Mouse (Mus musculus): ENCODE measurements around the gene Mast4. TPM values are rescaled to one million over a fixed set of nuclear protein-coding genes. Genes with fewer than 3 reads are reported as not detected.

Mast4 gene
- polyA plus RNA-seq, 1 experiment from 2014 or later = 10.5 TPM

DNA sequence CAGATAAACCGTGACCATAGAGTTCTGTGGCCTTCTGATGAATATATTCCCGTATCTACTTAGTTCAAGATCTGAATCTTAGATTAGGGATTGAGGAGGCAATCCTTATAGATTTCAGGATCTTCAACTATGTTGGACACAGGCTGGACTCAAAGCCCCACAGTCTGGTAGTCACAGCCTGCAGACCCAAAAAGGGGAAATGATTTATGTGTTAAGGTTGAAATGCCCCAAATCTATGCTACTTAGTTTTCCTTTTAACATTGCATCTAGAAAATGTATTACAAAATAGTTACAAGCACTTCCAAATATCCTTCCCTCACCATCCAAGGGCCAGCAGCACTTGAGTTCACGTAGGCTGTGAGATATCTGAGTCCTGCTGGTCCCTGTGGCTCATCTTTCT, 633.6 kb downstream of the Mast4 start:
- TF ChIP-seq CTCF (IDR thresholded peaks at IDR 0.05) = no peak
- ATAC-seq (no peak), DNase-seq (ENCODE audit: low read depth, low spot score) (no peak)
- in situ Hi-C loops (cut with MboI; ENCODE audit: low pct_unique_long_range_greater_than_20kb) = no loop called here
- ChIA-PET CTCF (interaction anchor here (1.6 kb wide), 1 partner anchor 9 kb away, joined by 4 read pairs; no protein-coding TSS in a partner anchor), POLR2A (no interaction called here)
- no peaks in the 10 kb centered on the region for H3K27me3 ChIP-seq

DNA sequence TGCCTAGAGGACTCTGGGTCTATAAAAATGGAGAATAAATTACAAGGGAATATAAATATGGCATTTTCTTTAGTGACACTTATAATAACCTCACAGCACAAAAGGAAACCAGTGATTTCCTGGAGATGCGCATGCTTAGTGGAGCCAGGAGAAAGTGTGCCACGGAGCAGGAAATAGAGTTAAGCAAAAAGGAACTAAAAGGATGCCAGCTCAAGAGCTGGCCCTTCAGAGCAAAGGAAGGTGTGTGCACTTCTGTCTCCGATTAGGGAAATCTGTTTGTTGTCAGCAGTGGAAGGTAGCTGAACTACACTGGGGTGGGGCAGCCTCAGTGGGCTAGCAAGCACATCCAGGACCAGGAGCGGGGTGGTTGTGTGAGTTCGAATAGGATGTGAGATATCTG, 634.1 kb downstream of the Mast4 start:
- no peaks in the 10 kb centered on the region for H3K27me3 ChIP-seq
- DNase-seq (ENCODE audit: low read depth, low spot score) (no peak), ATAC-seq (no peak)
- in situ Hi-C loops (cut with MboI; ENCODE audit: low pct_unique_long_range_greater_than_20kb) = no loop called here
- ChIA-PET CTCF (interaction anchor here (1.6 kb wide), 1 partner anchor 9 kb away, joined by 4 read pairs; no protein-coding TSS in a partner anchor), POLR2A (no interaction called here)
- TF ChIP-seq CTCF (IDR thresholded peaks at IDR 0.05) = no peak

GRCm38 (mm10) chr13:102698751-102699323, 635.5 kb downstream of the Mast4 start:
- ATAC-seq = peak; percentile 31
- CTCF ChIA-PET = no interaction called here
- no peak for TF ChIP-seq CTCF (IDR thresholded peaks at IDR 0.05)
- no peaks in the 10 kb centered on the region for H3K27me3 ChIP-seq
- POLR2A ChIA-PET = no interaction called here
- in situ Hi-C loops (cut with MboI; ENCODE audit: low pct_unique_long_range_greater_than_20kb) = no loop called here
- DNase-seq (ENCODE audit: low read depth, low spot score) = peak; percentile 24

DNA sequence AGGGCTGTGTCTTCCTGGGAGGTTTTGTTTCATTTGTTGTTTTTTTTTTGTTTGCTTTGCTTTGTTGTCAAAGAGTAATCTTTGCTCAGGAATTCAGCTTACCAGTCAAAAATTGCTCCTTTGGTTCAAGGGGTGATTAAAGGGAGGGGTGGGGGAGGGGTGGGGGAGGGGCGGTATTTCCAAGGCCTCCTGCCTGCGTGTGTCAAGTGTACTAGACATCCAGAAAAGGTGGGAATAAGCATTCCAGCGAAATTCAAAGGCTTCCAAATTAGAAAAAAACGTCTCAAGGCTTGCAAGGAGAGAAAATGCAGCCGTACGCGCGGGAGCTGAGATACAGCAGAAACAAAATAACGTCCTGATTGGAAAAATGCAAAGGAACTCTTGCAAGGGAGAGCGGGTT, 636.0 kb downstream of the Mast4 start:
- ChIA-PET POLR2A (no interaction called here), CTCF (no interaction called here)
- TF ChIP-seq CTCF (IDR thresholded peaks at IDR 0.05) = no peak
- ATAC-seq (no peak), DNase-seq (ENCODE audit: low read depth, low spot score) (no peak)
- H3K27me3 ChIP-seq = no peaks in the 10 kb centered on the region
- in situ Hi-C loops (cut with MboI; ENCODE audit: low pct_unique_long_range_greater_than_20kb) = no loop called here

DNA sequence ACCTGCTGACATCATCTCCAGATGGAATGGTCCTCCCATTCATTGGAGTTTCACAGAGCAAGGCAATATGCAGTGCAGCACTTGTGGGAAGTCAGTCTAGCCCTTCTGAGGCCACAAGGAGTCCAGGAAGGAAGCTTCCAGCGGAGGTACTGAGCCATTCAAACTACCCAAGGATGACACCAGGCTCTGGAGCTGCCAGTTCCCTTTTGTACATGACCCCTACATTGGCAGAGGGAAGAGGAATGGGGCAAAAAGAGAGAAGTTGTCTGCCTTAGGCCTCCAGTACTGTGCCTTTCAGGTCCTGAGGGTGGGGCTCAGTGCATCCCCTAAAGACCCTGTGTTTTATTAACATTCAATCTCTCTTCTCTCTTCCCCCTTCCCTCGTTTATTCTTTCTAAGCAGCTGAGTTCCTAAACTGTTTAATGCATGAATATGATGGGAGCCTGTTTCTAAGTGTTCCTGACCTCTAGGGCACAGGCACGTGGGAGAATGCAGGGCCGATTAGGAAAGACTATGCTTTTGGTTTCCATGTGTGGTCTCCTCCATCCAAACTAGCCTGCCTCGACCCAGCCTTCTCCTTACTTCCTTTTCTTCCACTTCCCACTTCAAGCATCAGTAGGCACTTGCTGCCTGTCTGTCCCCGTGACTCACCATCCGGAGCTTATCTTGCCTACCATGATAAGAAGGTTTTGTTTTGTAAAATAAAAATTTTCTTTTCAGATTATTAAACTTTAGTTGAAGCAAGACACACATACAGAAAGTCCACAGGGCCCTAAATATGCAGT, 639.0 kb downstream of the Mast4 start:
- no peaks in the 10 kb centered on the region for H3K27me3 ChIP-seq
- CTCF ChIA-PET = interaction anchor here (0.9 kb wide), 1 partner anchor 50 kb away, joined by 3 read pairs; no protein-coding TSS in a partner anchor
- DNase-seq (ENCODE audit: low read depth, low spot score) (no peak), ATAC-seq (no peak)
- POLR2A ChIA-PET = interaction anchor here (0.9 kb wide), 1 partner anchor 16 kb away, joined by 3 read pairs; no protein-coding TSS in a partner anchor
- in situ Hi-C loops (cut with MboI; ENCODE audit: low pct_unique_long_range_greater_than_20kb) = no loop called here
- no peak for TF ChIP-seq CTCF (IDR thresholded peaks at IDR 0.05)

DNA sequence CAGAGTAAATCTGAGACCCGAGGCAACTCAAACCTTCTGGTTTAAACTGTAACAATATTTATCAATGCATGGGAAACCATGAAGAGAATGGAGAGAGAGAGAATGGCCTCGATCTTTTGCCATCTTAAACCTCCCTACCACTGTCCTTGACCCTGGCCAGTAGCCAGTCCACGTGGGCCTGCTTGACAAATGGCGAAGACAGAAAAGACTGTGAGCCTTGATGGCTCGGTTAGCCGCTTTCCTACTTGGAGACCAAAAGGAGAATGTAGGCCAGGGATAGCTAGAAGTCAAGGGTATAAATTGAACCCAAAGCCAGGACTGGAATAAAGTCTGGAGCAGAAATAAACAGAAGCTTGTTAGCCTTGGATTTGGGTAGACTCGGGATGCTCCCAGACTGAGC, 640.1 kb downstream of the Mast4 start:
- in situ Hi-C loops (cut with MboI; ENCODE audit: low pct_unique_long_range_greater_than_20kb) = loop anchor here (5.0 kb wide), 1 partner anchor 38 kb away; no protein-coding TSS in a partner anchor
- H3K27me3 ChIP-seq = no peaks in the 10 kb centered on the region
- POLR2A ChIA-PET = no interaction called here
- ATAC-seq (no peak), DNase-seq (ENCODE audit: low read depth, low spot score) (no peak)
- TF ChIP-seq CTCF (IDR thresholded peaks at IDR 0.05) = no peak
- CTCF ChIA-PET = interaction anchor here (1.1 kb wide), 1 partner anchor 16 kb away, joined by 3 read pairs; no protein-coding TSS in a partner anchor

DNA sequence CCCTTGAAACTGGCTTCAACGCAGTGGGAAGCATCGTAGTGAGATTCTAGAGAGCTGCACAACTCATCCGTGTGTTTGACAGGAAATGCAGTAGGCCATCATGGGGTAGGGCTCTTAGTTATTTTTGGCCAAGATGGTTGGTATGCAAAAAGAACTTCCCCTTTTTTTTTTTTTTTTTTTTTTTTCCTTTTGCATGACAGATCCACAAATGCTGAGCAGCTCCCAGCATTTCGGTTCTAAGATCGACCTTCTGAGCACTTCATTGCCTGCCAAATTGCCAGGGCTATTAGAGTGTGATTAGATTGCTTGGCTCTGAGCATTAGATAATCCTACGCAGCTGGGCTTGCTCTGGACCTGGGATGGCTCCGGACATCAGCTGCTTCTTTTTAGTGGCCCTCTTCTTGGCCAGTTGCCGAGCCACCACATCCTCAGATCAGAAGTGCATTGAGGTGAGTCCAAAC, 640.9 kb downstream of the Mast4 start, which contains the start of gene Cd180:
Gene Cd180 (plus strand): TSS at position 218 of the 461 bp plus-strand sequence.
- ChIA-PET CTCF (interaction anchor here (1.1 kb wide), 1 partner anchor 16 kb away, joined by 3 read pairs; no protein-coding TSS in a partner anchor), POLR2A (interaction anchor here (0.9 kb wide), 1 partner anchor 10 kb away, joined by 3 read pairs; no protein-coding TSS in a partner anchor)
- H3K27me3 ChIP-seq = no peaks in the 10 kb centered on the region
- no peak for ATAC-seq
- in situ Hi-C loops (cut with MboI; ENCODE audit: low pct_unique_long_range_greater_than_20kb) = loop anchor here (5.0 kb wide), 1 partner anchor 39 kb away; no protein-coding TSS in a partner anchor
- no peak for TF ChIP-seq CTCF (IDR thresholded peaks at IDR 0.05)
- DNase-seq (ENCODE audit: low read depth, low spot score) = no peak

DNA sequence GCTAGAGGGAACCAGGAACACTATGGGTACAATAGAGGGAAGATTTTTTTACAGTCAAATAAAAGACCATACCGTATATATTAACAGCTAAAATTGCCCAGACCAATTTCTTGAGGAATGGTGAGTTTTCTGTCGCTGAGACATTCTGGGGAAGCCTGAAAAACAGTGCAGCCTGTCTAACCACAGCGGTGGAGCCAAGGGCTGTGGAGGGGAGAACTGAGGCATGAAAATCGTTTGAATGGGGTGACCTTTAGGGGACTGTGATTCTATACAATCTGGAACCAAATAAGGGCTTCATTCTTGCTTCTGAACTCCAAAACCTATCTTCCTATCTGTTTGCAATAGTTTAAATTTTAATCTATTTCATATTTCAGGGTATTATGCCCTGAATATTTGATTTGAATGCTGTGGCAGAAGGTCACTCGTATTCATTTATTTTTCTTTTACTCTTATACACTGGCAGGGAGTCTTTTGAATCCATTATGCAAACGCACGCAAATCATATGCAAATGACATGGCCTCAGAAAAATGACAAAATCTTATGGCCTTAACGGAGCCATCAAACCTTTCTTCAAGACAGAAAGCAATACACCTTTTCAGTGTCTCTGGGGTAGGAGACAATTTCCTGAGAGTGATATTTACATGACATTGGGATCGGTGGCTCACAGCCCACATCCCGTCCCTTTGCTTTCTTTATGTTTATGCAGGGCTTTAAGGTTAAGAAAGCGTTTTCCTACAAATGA, 642.7 kb downstream of the Mast4 start:
- CTCF ChIA-PET = no interaction called here
- TF ChIP-seq CTCF (IDR thresholded peaks at IDR 0.05) = no peak

GRCm38 (mm10) chr13:102690184-102690583, 644.1 kb downstream of the Mast4 start:
- in situ Hi-C loops (cut with MboI; ENCODE audit: low pct_unique_long_range_greater_than_20kb) = loop anchor here (5.0 kb wide), 1 partner anchor 42 kb away; no protein-coding TSS in a partner anchor
- ChIA-PET POLR2A (no interaction called here), CTCF (interaction anchor here (1.0 to 1.6 kb wide), 2 partner anchors 11 to 25 kb away, joined by 3 to 6 read pairs; no protein-coding TSS in a partner anchor)
- DNase-seq (ENCODE audit: low read depth, low spot score) (no peak), ATAC-seq (no peak)
- no peak for TF ChIP-seq CTCF (IDR thresholded peaks at IDR 0.05)
- no peaks in the 10 kb centered on the region for H3K27me3 ChIP-seq

More for the DNA sequence above, 642.7 kb downstream of the Mast4 start:
- ATAC-seq (no peak), DNase-seq (ENCODE audit: low read depth, low spot score) (no peak)
- no peaks in the 10 kb centered on the region for H3K27me3 ChIP-seq
- in situ Hi-C loops (cut with MboI; ENCODE audit: low pct_unique_long_range_greater_than_20kb) = loop anchor here (5.0 kb wide), 1 partner anchor 41 kb away; no protein-coding TSS in a partner anchor
- POLR2A ChIA-PET = no interaction called here
